Mouse (Mus musculus): Measurements from ENCODE around the gene Hist1h2bb.
"Not testable (repeated sequence)": the region's sequence is repeated elsewhere in the genome, so short reads cannot be mapped to it uniquely, and the experiment has no call there.

Gene Hist1h2bb

GRCm38 (mm10) chr13:23763242-23763585 is 16.7 kb downstream of the Hist1h2bb start:
- DNase-seq (ENCODE audit: inconsistent age in 2 of 2, low spot score in 1 of 2) = no peak

GRCm38 (mm10) chr13:23763586-23764323 is 17.2 kb downstream of the Hist1h2bb start, which contains the start of gene Hist1h1a:
Gene Hist1h1a, plus strand, starts transcription at chr13:23763666.
- peak; percentile 86 to 95 for DNase-seq (ENCODE audit: inconsistent age in 2 of 2, low spot score in 1 of 2)

- DNase-seq (ENCODE audit: inconsistent age in 2 of 2, low spot score in 1 of 2) = no peak
Measured at GRCm38 (mm10) chr13:23764324-23765171, 18.0 kb downstream of the Hist1h2bb start.

- DNase-seq (ENCODE audit: inconsistent age in 2 of 2, low spot score in 1 of 2) = no peak
Measured at GRCm38 (mm10) chr13:23765172-23765513, 18.6 kb downstream of the Hist1h2bb start.

DNA sequence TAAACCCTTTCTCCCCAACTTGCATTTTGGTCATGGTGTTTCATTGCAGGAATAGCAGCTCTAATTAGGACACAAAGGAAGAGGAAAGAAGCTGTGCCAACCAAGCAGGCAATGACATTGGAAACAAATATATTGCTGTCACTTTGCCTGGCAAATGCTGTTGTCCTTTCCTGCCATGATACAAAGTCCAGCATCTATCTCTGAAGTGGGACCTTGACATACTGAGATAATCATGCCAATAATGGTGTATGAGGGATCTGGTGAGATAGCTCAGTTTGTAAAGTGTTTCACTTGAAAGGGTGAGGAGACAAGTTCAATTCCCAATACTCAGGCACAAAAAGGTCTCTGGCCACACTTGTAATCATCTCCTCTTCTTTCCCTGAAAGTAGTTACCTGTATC is 20.2 kb downstream of the Hist1h2bb start:
- peak in 1 of 2 experiments; percentile 80 for DNase-seq (ENCODE audit: inconsistent age in 2 of 2, low spot score in 1 of 2)

DNA sequence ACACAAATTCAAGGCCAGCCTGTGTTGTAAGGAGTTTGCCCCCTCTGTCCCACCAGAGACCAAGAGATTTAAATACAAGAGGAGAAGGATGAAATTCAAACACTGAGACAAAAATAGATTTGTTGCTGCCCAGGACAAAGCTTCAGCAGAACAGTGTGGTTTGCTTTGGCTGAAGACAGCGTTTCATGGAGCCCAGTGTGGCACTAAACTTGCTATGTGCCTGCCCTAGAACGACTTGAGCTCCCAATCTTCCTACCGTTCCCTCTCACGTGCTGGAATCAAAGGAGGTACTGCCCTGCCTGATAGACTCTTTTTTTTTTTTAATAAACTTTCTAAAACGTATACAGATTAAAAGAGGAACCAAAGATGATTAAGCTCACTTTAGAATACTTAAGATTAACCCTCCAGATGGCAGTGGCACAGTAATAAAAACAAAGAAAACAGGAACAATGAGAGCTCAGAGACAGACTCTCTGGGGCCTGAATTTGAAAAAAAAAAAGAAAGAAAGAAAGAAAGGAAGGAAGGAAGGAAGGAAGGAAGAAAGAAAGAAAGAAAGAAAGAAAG is 22.4 kb downstream of the Hist1h2bb start:
- DNase-seq (ENCODE audit: inconsistent age in 2 of 2, low spot score in 1 of 2) = no peak

GRCm38 (mm10) chr13:23769613-23770012 is 23.1 kb downstream of the Hist1h2bb start, which contains the start of gene Trim38:
Gene Trim38, plus strand, starts transcription at chr13:23769913.
- not testable (repeated sequence) for DNase-seq (ENCODE audit: inconsistent age in 2 of 2, low spot score in 1 of 2)

DNA sequence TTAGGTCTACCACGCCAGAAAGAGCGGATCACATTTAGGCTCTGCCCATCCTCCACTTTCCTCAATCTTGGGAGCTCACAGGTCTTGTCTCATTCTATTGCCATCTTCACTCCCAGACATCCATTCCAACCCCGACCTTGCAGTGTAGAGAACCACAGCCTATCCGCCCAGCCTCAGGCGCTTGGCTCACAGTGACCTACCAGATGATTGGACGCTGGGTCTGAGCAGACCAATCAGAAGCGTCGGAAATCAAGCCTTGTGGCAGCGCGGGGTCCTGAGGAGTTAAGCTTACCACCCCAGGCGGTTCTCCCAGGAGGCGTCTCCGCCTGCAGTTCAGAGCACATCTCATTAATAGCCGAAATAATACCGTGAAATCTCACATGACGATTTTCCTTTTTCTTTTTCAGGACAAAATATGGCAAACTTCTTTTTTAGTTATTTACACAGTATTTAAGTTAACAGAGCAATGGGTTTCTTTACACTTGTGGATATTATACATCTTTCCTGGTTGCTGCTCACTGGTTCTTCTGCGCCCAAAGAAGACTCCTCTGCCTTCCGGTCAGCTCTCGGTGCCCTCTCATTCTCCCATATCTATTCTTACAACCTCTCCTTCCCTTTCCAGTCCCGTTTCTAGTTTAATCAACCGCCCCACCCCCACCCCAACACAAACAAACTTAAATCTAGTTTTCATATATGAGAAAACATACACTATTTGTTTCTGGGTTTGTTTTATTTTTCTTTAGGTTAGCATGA is 26.2 kb downstream of the Hist1h2bb start:
- peak in 1 of 2 experiments; percentile 53 for DNase-seq (ENCODE audit: inconsistent age in 2 of 2, low spot score in 1 of 2)

- no peak for DNase-seq (ENCODE audit: inconsistent age in 2 of 2, low spot score in 1 of 2)
Measured at GRCm38 (mm10) chr13:23778339-23778738, 31.8 kb downstream of the Hist1h2bb start.

- DNase-seq (ENCODE audit: inconsistent age in 2 of 2, low spot score in 1 of 2) = no peak
Measured at GRCm38 (mm10) chr13:23779025-23779424, 32.5 kb downstream of the Hist1h2bb start.

DNA sequence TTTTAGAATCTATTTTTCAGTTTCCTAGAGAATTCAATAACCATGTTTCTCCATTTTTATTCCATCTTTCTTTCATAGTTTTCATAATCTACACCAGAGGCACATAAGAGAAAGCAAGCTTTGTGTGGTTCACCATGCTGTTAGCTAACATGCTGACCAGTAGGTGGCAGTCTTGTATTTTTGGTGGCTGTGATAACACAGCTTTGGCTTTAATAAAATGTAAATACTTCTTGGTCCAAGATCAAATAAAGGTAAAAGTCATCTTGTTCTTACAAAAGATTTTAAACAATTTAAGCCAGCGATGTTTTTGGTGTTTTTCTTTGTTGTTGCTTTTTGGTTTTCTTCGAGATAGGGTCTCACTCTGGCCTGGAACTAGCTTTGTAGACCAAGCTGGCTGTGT is 46.0 kb downstream of the Hist1h2bb start:
- DNase-seq (ENCODE audit: inconsistent age in 2 of 2, low spot score in 1 of 2) = peak; percentile 31 to 78

Data from adrenal gland, adult (tissue).